Mouse (Mus musculus) liver, adult 2 months (tissue): ENCODE data around the gene Foxe1.

Experiments
- CTCF ChIP-seq: fragments of 200-500 bp; IDR thresholded peaks from 2 replicates; pipeline ENCODE4 v1.5.1; 2011; ENCODE audit warnings: low read depth, low read length, control low read depth
- POLR2A ChIP-seq: fragments of 200-500 bp; IDR thresholded peaks from 2 replicates; pipeline ENCODE4 v1.6.1; 2011; ENCODE audit warnings: low read length, control low read depth; ENCODE audit not compliant: insufficient read depth; ENCODE audit errors: extremely low read depth

- no peak for TF ChIP-seq CTCF
- no peak for TF ChIP-seq POLR2A
Observed at GRCm38 (mm10) chr4:46307341-46307740, 36.1 kb upstream of the Foxe1 start.
